Mouse (Mus musculus): ENCODE measurements at regions not wholly inside any gene's neighbourhood (a gene's known extent, or its start where the extent isn't known, plus 50 kb on each side); places are given as distances from the start of the nearest gene placed in this dataset.

GRCm38 (mm10) chr2:110486724-110487123 lies 110.4 kb upstream of the Slc5a12 start:
- Histone ChIP-seq H3K36me3 (replicated peaks; ENCODE audit: insufficient read depth, low read length) (no peaks in the 10 kb centered on the region), H3K4me3 (ENCODE audit: low read depth, low read length) (no peak overlapping the region), H3K4me2 (ENCODE audit: low read depth, low read length) (no peak overlapping the region), H3K9me3 (ENCODE audit: low read length) (no peaks in the 10 kb centered on the region), H3K27ac (ENCODE audit: low read depth) (peak overlapping the region; percentile 74), H3K9ac (replicated peaks) (no peak overlapping the region), H3K27me3 (ENCODE audit: insufficient read depth, low read length) (no peaks in the 10 kb centered on the region), H3K4me1 (ENCODE audit: insufficient read depth) (peaks cover 2% of the 10 kb centered on the region; the same call in 1 of the 2 replicates)
- DNase-seq: no peak
- no peak for ATAC-seq
- 50% methylated on average over 4 of the region's 4 CpGs for WGBS (ENCODE audit: insufficient replicate concordance)
- no peak for TF ChIP-seq EP300 (IDR thresholded peaks at IDR 0.05; ENCODE audit: low read depth)
- no peak for TF ChIP-seq CTCF (IDR thresholded peaks at IDR 0.05; ENCODE audit: low read depth)

- H3K4me1 ChIP-seq (ENCODE audit: insufficient read depth): peaks cover 2% of the 10 kb centered on the region; the same call in 1 of the 2 replicates
- H3K4me2 ChIP-seq (ENCODE audit: low read depth, low read length): no peak overlapping the region
- DNase-seq (no peak), ATAC-seq (peak; percentile 94)
- peak; percentile 68 for TF ChIP-seq EP300 (IDR thresholded peaks at IDR 0.05; ENCODE audit: low read depth)
- TF ChIP-seq CTCF (IDR thresholded peaks at IDR 0.05; ENCODE audit: low read depth): no peak
- WGBS (ENCODE audit: insufficient replicate concordance): 49% methylated on average over 7 of the region's 7 CpGs
- H3K27me3 ChIP-seq (ENCODE audit: insufficient read depth, low read length): no peaks in the 10 kb centered on the region
- no peak overlapping the region for H3K4me3 ChIP-seq (ENCODE audit: low read depth, low read length)
- peak overlapping the region; percentile 74 for H3K27ac ChIP-seq (ENCODE audit: low read depth)
- H3K9me3 ChIP-seq (ENCODE audit: low read length): no peaks in the 10 kb centered on the region
- no peak overlapping the region for H3K9ac ChIP-seq (replicated peaks)
- no peaks in the 10 kb centered on the region for H3K36me3 ChIP-seq (replicated peaks; ENCODE audit: insufficient read depth, low read length)
Measured at GRCm38 (mm10) chr2:110487950-110488349, 109.1 kb upstream of the Slc5a12 start.

- DNase-seq (no peak), ATAC-seq (no peak)
- no peaks in the 10 kb centered on the region for H3K36me3 ChIP-seq (replicated peaks; ENCODE audit: insufficient read depth, low read length)
- H3K4me1 ChIP-seq (ENCODE audit: insufficient read depth): no peaks in the 10 kb centered on the region
- no peaks in the 10 kb centered on the region for H3K27me3 ChIP-seq (ENCODE audit: insufficient read depth, low read length)
- no peak overlapping the region for H3K27ac ChIP-seq (ENCODE audit: low read depth)
- no peak overlapping the region for H3K4me3 ChIP-seq (ENCODE audit: low read depth, low read length)
- H3K9me3 ChIP-seq (ENCODE audit: low read length): no peaks in the 10 kb centered on the region
- TF ChIP-seq CTCF (IDR thresholded peaks at IDR 0.05; ENCODE audit: low read depth): no peak
- no peak overlapping the region for H3K4me2 ChIP-seq (ENCODE audit: low read depth, low read length)
- no peak overlapping the region for H3K9ac ChIP-seq (replicated peaks)
- WGBS (ENCODE audit: insufficient replicate concordance): 65% methylated on average over 2 of the region's 2 CpGs
Measured at GRCm38 (mm10) chr2:110501786-110502185, 95.3 kb upstream of the Slc5a12 start.

- Histone ChIP-seq H3K9me3 (ENCODE audit: low read length) (no peaks in the 10 kb centered on the region), H3K36me3 (replicated peaks; ENCODE audit: insufficient read depth, low read length) (no peaks in the 10 kb centered on the region), H3K27ac (ENCODE audit: low read depth) (no peak overlapping the region), H3K4me3 (ENCODE audit: low read depth, low read length) (no peak overlapping the region), H3K9ac (replicated peaks) (no peak overlapping the region), H3K4me2 (ENCODE audit: low read depth, low read length) (no peak overlapping the region), H3K27me3 (ENCODE audit: insufficient read depth, low read length) (no peaks in the 10 kb centered on the region), H3K4me1 (ENCODE audit: insufficient read depth) (no peaks in the 10 kb centered on the region)
- TF ChIP-seq EP300 (IDR thresholded peaks at IDR 0.05; ENCODE audit: low read depth) (no peak), CTCF (IDR thresholded peaks at IDR 0.05; ENCODE audit: low read depth) (no peak)
- no peak for ATAC-seq
- WGBS (ENCODE audit: insufficient replicate concordance): 69% methylated on average over 3 of the region's 3 CpGs
- no peak for DNase-seq
Measured at GRCm38 (mm10) chr2:110508162-110508748, 88.8 kb upstream of the Slc5a12 start.

GRCm38 (mm10) chr2:110523173-110523803 lies 73.8 kb upstream of the Slc5a12 start:
- no peak for ATAC-seq
- Histone ChIP-seq H3K4me1 (ENCODE audit: insufficient read depth) (no peaks in the 10 kb centered on the region), H3K4me3 (ENCODE audit: low read depth, low read length) (no peak overlapping the region), H3K27ac (ENCODE audit: low read depth) (no peak overlapping the region), H3K27me3 (ENCODE audit: insufficient read depth, low read length) (no peaks in the 10 kb centered on the region), H3K4me2 (ENCODE audit: low read depth, low read length) (no peak overlapping the region), H3K9ac (replicated peaks) (no peak overlapping the region), H3K9me3 (ENCODE audit: low read length) (no peaks in the 10 kb centered on the region), H3K36me3 (replicated peaks; ENCODE audit: insufficient read depth, low read length) (no peaks in the 10 kb centered on the region)
- TF ChIP-seq CTCF (IDR thresholded peaks at IDR 0.05; ENCODE audit: low read depth): no peak
- no peak for TF ChIP-seq EP300 (IDR thresholded peaks at IDR 0.05; ENCODE audit: low read depth)
- DNase-seq: no peak
- 38% methylated on average over 7 of the region's 7 CpGs for WGBS (ENCODE audit: insufficient replicate concordance)

- Histone ChIP-seq H3K9me3 (ENCODE audit: low read length) (no peaks in the 10 kb centered on the region), H3K4me2 (ENCODE audit: low read depth, low read length) (no peak overlapping the region), H3K36me3 (replicated peaks; ENCODE audit: insufficient read depth, low read length) (no peaks in the 10 kb centered on the region), H3K4me1 (ENCODE audit: insufficient read depth) (no peaks in the 10 kb centered on the region), H3K27me3 (ENCODE audit: insufficient read depth, low read length) (no peaks in the 10 kb centered on the region), H3K4me3 (ENCODE audit: low read depth, low read length) (no peak overlapping the region), H3K9ac (replicated peaks) (no peak overlapping the region), H3K27ac (ENCODE audit: low read depth) (no peak overlapping the region)
- WGBS (ENCODE audit: insufficient replicate concordance): 77% methylated on average over 2 of the region's 3 CpGs
- ATAC-seq (no peak), DNase-seq (no peak)
- TF ChIP-seq CTCF (IDR thresholded peaks at IDR 0.05; ENCODE audit: low read depth): no peak
- no peak for TF ChIP-seq EP300 (IDR thresholded peaks at IDR 0.05; ENCODE audit: low read depth)
Measured at GRCm38 (mm10) chr2:110528191-110528590, 68.9 kb upstream of the Slc5a12 start.

All from liver, postnatal 0 days (tissue).